Mouse (Mus musculus) granulocyte monocyte progenitor cell, adult 5-6 weeks (primary cell): ENCODE results near the gene Tpd52l1. TPM values are rescaled to one million over a fixed set of nuclear protein-coding genes. Genes with fewer than 3 reads are reported as not detected.
A peak's percentile ranks its signal among the peaks of the same experiment; 100 is the strongest.
"Not testable (repeated sequence)": the region's sequence is repeated elsewhere in the genome, so short reads cannot be mapped to it uniquely, and the experiment has no call there.

Experiments used
- ATAC-seq: replicated peaks from 2 replicates; pipeline ENCODE4 v1.8.0; 2016; ENCODE audit warnings: mild to moderate bottlenecking, moderate TSS enrichment, inconsistent platforms; ENCODE audit not compliant: poor library complexity, severe bottlenecking
- total RNA-seq, 2 experiments: library from RNA; stranded (forward) in 1 of 2; stranded (reverse) in 1 of 2; fragments of 200-712, 200-1000 nt in 1 of 2; fragments of >200 nt in 1 of 2; fragmentation: Nextera tagmentation in 1 of 2; gene quantifications; 2 replicates each; pipeline ENCODE4 v1.2.3; 2014 to 2017

The Tpd52l1 gene
- 1.1 TPM in 1 of 2 replicates, not detected in the other for total RNA-seq (2014; fragmentation: Nextera tagmentation)
- 0.56 TPM in 1 of 2 replicates, not detected in the other for total RNA-seq (2017)

DNA sequence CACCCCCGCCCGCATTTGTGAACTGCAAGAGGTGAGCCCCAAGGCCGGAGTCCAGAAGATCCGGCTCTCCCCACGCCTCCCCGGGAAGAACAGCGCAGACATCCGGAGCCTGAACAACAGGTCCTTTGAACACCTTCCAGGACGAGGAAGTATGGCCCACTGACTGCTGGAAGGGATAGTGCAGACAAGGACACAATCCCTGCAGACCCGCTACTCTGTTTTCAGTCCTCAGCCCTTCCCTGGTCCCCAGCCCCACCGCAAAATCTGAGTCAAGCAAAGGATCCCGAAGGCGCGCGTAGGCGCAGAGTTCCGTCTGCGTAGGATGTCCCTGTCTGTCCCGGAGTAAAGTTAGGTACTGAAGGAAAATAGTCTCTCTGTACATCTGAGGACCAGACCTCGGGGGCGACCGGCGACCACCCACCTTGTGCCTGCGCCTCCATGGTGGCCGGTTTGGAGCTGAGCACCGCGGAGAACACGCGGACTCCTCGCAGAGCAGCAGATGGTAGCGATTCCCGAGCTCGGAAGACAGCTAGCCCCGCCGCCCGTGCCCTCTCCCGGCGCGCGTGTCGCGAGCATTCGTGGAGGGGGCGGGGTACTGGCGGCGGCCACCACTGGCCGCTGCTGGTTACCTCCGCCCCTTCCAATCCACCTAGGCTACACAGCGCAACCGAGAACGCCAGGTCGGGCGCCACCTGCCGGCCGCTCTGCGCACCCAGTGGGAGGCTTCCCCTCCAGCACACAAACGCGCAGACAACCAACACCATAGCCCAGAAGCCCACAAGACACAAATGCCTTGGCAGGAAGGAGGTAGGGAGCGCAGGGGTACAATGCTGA lies at the start of gene Tpd52l1:
Tpd52l1 (minus strand) TSS at position 668 of the 834 bp plus-strand sequence.
- peak; percentile 98 for ATAC-seq

DNA sequence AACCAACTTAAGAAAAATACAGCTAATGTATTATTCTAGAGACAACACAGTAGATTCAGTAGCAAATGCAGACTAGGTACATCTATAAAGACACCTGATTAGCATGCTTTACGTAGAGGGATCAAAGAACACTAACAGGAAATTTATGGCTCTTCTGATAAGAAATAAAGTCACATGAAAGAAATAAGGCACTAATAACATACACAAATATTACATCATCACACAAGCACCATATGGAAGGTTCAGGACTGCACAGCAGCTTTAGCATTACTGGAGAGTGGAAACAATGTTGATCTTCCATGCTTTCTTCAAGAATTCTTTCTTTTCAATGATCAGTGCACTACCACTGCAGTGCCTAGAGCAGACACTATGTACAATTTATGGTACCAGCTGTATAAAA lies 48.5 kb upstream of the Tpd52l1 start:
- no peak for ATAC-seq

DNA sequence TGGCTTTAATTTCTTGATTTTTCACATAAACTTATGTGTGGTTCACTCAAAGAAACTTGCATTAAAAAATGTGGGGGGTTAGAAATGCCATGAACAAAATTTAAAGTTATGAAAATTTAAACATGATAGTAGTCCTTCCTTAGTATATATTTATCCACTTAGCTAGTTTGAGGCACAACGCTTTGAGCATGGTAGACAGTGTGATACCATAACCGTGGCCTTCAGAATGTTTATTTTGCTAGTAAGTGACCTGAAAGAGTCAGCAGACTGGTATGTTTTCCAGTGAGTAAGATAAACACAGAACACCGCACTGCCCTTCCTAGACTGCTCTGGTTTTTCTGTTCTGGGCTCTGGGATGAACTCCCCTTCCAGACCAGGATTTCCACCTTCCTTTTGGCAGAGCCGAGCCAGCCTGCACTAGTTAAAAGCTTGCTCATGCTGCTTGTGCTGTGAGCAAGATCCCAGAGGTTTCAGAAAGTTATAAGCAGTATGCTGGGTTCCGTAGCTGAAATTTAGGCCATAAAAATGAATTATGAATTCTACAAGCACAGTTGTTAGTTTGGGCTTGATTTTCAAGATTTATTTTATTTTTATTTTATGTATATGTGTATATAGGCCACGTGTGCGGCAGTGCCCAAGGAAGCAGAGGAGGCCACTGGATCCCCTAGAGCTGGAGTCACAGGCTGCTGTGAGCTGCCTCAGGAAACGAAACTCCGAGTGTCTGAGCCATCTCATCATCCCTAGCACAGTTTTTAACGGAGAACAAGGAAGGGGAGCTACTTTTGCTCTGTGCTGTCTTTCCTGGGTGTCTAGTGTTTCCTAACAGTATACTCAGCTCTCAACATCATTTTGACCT lies 21.5 kb upstream of the Tpd52l1 start:
- ATAC-seq: no peak

DNA sequence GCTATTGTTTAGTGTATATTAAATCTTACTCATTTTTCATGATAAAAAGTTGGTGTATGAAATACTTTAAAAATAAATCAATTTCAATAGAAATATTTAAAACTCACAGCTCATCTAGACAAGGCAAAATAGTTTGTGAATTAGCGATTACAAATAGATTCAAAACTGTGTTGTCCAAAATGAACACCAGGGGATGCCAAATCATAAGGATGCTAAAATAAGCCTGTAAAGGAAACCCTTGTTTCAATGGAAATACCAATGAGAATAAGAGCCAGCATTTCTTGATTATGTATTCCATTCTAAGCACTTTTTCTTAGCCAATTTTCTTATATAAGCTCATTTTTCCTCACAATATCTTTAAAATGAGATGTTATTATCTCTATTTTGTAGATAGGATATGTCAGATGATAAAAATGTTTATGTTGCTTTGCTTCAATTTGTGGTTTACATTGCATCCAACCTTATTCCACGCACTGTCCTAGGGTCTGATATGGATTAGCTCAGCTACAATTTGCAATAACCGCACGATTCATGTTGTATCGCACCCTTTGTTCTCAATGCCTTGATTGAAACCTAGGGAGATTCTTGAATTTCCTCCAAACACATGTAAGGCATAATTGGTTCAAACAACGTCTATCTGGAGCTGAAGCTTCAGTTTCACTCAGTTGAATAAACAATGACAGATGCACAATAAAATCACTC lies 20.2 kb upstream of the Tpd52l1 start:
- ATAC-seq: peak; percentile 40; the same call in 1 of the 2 replicates

DNA sequence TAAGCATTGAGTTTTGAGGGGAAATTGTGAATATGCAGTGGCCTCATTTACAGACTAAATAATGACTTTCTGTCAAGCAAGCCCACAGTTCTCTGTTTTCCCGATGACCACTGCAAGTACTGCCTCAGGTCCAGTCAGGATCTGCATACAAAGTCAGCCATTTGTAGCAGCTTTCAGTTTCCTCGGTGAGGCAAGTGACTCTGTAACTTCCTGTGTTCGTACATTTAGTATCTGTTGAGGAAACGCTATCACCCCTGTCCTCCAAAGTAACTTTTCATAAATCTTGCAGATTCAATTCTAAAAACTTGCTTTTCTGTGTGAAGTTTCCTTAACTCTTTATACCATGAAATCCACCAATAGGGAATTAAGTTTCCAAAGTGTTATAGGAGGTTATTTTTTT lies 19.7 kb upstream of the Tpd52l1 start:
- ATAC-seq: peak; percentile 61

DNA sequence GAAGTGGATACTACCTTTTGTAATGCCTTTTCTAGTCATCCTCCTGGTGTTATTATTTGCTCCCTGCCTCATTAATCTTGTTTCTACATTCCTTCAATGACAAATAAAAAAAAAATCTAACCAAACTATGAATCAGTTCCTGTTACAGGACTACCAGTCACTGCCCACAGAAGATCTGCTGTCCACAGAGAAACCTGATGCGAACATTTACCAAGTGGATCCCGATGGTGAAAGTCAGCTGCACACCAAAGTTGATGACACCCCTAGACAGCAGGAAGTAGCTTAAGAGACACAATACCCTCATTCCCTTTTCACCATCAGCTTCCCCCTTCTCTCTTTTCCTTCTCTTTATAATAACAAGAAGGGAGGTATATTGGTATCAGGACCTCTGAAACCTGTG lies 17.3 kb upstream of the Tpd52l1 start:
- no peak for ATAC-seq

DNA sequence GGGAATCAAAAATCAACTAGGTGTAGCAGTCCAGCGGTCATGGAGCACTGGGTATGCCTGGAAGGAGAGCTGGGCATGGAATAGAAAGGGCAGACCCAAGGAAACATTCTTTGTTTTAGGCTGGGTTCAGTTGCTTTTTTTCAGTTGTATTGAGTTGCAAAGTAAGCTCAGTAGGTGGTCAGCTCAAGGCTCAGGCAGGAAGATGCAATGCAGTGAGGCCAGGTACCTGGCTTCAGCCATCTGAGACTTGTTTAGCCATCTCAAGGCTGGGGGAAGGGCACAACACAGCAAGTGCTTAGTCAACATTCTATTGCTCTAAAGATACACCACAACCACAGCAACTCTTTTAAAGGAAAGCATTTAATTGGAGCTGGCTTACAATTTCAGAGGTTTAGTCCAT lies 11.0 kb upstream of the Tpd52l1 start:
- no peak for ATAC-seq

DNA sequence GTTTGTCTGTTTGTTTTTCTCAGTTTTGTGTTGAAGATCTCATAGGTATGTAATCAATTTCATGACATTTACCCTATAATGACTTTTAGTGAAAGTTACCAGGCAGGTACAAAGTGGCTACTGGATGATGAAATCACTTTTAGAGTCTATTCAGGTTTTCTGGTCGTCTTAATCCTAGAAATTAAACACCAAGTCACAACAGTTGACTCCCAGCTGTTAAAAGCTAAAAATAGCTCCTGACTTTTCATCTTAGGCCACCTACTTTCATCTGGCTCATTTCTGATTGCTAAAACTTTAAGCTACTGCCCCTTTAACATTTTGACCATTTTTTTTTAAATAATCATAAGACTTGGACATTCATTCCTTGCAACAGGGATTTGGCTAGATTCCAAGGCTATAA lies 1.3 kb upstream of the Tpd52l1 start:
- no peak for ATAC-seq

DNA sequence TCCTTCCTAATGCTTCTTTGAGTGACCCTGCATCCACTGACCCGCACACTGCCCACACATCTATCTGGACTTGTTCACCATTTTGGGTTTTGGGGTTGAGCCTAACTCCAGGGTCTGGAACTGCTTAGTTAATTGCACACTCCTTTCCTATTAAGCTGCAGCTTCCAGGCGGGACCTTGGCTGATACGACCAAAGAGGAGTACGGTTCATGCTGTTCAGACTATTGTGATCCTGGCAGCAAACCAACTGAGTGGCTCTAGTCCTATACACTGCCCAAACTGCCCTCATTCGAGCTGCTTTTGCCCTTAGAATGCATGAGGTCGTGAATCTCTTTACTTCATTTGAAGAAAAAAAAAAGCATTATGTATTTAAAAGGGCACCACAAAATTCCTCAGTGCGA lies 1.6 kb downstream of the Tpd52l1 start:
- ATAC-seq: no peak

DNA sequence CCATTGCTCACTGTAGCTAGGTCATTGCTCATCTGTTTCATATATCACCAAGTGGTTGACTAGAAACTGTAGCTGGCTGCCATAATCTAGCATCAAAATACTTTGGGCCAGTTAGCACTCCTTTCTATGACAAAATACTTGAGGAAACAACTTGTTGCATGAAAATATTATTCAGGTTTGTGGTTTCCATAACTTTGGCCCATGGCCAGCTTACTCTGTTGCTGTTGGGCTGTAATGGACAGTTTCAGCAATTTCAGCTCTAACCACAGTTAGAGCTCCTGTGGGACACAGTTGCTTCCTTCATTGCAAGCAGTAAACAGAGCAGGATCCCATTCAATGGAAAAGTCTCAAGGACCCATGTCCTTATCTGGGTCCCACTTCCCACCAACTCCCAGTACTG lies 4.3 kb downstream of the Tpd52l1 start:
- no peak for ATAC-seq

DNA sequence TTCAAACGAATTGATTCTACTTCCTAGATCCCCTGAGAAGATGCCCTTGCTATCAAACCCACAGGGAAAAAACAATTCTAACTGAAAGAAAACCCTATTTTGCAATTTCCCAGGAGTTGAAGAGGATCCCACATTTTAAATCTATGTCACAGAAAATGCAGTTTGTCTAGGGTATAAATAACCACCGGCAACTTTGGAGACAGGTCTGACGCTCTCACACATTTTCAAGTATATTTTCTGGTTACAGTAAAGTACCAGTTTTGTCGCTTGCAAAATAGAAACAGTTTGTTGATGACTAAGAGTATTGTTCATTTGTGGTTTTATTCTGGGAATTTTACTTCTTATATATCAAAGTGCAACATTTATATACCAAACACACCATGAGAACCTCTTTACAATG lies 9.7 kb downstream of the Tpd52l1 start:
- ATAC-seq: no peak

DNA sequence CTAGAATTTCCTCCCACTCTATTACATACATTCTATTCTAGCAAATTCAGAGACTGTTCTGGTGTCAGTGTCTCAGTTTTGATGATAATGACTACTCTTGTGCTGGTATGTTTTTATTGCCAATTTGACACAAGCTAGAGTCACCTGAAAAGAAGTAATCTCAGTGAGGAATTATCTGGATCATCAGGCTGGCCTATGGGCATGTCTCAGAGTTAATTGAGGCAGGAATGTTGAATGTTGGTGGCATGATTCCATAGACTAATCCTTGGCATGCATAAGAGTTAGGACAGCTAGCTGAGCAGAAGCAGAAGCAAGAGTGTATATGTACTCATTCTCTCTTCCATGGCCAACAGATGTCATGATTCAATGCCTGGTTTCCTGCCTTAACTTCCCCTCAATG lies 27.8 kb downstream of the Tpd52l1 start:
- no peak for ATAC-seq

DNA sequence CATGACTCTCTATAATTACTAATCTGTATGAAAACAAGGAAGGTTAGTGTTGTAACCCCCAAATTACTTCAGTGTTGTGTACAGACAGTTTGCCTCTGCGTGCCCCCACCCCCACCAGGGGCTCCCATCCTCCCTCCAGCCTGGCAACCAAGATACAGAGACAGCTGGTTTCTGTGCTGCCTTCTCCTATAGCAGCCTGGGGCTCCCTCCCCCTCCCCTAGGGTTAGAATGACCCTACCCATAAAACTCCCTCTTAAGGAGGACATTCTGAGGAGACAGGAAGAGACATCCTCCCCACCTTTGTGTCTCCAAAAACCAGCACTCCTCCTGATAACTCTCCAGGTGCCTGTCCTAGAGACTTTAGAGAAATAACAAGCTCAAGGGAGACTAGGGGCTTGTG lies 52.8 kb downstream of the Tpd52l1 start:
- no peak for ATAC-seq

DNA sequence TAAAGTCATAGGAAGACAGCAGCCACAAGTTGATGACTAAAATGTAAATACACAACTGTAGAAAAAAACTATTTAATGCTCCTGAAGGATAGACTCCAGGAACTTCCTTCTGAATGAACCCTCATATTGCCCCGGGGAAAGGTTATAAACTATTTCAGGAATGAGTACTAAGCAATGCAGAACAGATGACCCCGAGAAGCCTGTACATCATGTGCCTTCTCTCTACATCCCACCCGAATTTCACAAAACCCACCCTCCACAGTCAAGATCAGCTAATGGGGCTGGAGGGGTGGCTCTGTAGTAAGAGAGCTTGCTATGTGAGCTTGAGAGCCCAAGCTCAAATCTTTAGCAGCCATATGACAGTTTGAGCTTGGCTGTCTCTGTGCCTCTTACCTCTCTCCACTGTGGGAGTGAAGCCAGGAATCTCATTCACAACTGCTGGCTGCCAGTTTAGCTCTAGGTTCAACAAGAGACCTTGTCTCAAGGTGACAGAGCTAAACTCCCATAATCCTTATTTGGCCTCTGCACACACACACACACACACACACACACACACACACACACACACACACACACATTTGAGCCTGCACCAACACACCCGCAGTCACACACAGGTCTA lies 54.9 kb downstream of the Tpd52l1 start:
- ATAC-seq: no peak

DNA sequence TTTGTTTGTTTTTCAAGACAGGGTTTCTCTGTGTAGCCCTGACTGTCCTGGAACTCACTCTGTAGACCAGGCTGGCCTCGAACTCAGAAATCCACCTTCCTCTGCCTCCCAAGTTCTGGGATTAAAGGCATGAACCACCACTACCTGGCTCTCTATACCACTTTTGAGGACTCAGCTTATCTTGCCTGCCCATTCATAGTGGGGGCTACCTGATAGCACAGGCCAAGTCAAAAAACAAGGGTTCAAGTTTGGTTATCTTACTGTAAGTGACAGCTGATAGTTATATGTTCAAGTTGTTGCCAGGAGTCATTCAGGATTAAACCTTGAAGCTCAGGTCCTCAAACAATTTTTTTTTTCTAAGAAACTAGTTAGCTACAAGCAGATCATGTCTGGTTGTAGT lies 57.2 kb downstream of the Tpd52l1 start:
- ATAC-seq: not testable (repeated sequence)

DNA sequence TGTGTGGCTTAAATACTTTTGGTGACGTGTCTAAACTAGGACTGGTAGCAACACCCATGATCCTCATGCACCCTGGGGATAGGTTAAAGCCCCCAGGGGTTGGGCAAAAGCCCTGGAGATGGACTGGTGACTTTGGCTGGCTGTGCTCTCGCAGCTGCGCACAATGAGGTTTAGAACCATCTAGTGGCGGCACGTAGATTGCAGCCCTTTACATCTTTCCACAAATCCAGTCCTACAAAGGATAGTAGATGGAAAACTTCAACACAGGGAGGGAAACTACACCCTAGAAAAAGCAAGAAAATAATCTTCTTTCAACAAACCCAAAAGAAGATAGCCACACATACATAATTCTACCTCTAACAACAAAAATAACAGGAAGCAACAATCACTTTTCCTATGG lies 75.6 kb downstream of the Tpd52l1 start:
- ATAC-seq: not testable (repeated sequence)

DNA sequence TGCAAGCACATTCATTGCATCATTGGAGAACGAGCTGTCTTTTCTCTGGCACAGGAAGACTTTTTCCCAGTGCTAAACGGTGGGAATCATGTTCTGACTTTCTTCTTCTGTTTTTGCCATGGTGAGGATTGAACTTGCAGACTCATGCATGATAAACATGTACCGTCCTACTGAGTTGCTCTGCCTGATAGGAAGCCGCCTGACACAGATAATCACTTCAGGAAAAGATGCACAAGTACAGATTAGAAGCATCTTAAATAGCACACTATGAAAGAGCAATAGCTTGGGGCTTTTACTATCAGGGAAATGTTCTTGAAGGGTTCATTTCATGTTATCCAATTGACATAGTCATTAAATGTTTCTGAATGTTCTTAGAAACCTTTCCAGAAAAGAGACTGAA lies 86.0 kb downstream of the Tpd52l1 start:
- no peak for ATAC-seq

DNA sequence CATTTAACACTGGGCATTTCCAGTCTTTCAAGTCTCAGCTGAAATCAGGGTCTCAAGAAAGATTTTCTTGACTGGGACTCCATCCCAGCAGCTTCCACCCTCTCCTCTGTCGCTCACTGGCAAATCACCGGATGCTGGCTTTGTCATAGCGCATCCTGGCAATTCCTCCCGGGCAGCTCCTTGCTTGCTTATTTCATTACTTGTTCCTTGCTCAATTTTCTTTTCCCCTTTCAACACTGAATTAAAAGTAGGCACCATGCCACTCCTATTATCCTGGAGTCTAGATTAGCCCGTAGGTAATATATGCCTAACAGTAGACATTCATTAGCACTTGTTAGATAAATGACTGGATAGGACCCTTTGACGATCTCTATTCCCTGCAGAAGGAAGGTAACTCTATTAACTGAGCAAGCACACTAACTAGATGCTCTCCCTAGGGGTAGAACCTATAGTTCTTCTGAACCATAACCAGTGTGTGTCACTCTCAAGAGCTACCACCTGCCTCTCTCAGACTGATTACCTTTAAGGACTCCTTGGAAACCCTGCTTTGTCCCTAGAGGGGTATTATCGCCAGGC lies 90.8 kb downstream of the Tpd52l1 start:
- ATAC-seq: no peak

DNA sequence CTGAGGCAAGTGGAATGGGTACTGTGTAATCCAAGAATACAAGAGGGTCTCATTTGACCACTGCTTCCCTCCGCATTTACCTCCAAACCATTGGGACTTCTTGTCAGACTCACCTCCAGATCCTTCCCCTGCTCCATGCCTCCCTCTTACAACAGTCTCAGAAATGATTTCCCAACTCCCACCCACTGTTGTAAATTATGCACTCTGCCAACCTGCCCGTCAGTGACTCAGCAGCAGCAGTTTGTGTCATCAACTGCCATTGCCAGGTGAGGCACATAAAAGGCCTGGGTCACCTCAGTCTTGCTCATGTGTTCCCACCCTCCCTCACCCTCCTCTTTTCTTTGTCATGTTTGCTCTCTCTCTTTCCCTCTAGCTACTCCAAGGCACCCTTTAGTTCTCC lies 91.6 kb downstream of the Tpd52l1 start:
- ATAC-seq: no peak

DNA sequence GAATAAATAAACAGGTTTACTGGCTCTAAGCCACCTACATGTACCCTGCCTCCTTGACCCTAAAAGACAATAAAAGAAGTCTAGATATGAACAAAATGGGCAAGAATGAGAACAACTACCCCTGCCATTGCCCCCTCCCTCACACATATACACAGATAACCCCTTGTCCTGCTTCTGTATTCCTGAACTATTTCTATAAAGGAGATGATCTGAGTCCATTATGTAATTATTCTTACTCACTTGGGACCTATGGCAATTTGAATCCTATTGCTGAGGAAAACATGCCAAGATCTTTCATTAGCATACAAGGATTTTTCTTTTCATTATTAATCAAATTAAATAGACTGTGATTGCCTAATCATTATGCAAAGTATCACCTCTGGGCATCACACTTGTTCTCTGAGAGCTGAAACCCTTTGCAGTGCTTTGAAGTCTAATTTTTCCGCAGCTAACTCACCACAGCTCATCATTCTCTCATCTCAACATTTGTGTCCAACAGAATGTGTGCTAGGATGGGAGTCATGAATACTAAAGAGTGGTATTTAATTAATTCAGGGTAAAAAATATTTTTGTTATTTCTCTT lies 92.8 kb downstream of the Tpd52l1 start:
- no peak for ATAC-seq
